Mouse (Mus musculus) CH12.LX (cell line): Measurements from ENCODE around the gene Immp2l.

Experiments used
- CTCF ChIP-seq, 2 experiments: IDR thresholded peaks in 1 of 2; conservative IDR thresholded peaks in 1 of 2; 2 replicates each; pipeline ENCODE4 v1.5.1; 2011 to 2012; ENCODE audit warnings: low read depth in 2 of 2, low read length in 2 of 2, improper control_type of control experiment in 1 of 2, inconsistent platforms in 1 of 2, mild to moderate bottlenecking in 1 of 2, moderate library complexity in 1 of 2
- EP300 ChIP-seq: IDR thresholded peaks from 2 replicates; pipeline ENCODE4 v1.6.1; 2011; ENCODE audit warnings: low read length, improper control_type of control experiment
- HCFC1 ChIP-seq: IDR thresholded peaks from 2 replicates; pipeline ENCODE4 v1.6.1; 2012; ENCODE audit warnings: low read depth, mild to moderate bottlenecking, inconsistent platforms, low read length, improper control_type of control experiment
- MAX ChIP-seq: IDR thresholded peaks from 2 replicates; pipeline ENCODE4 v1.6.1; 2011; ENCODE audit warnings: low read length, improper control_type of control experiment
- MXI1 ChIP-seq: IDR thresholded peaks from 2 replicates; pipeline ENCODE4 v1.6.1; 2011; ENCODE audit warnings: mild to moderate bottlenecking, low read depth, low read length, improper control_type of control experiment
- PAX5 ChIP-seq: IDR thresholded peaks from 2 replicates; pipeline ENCODE4 v1.6.1; 2012; ENCODE audit warnings: low read length, inconsistent platforms, mixed read lengths
- POLR2A ChIP-seq: IDR thresholded peaks from 2 replicates; pipeline ENCODE4 v1.6.1; 2011; ENCODE audit warnings: low read depth, mild to moderate bottlenecking, improper control_type of control experiment, low read length

DNA sequence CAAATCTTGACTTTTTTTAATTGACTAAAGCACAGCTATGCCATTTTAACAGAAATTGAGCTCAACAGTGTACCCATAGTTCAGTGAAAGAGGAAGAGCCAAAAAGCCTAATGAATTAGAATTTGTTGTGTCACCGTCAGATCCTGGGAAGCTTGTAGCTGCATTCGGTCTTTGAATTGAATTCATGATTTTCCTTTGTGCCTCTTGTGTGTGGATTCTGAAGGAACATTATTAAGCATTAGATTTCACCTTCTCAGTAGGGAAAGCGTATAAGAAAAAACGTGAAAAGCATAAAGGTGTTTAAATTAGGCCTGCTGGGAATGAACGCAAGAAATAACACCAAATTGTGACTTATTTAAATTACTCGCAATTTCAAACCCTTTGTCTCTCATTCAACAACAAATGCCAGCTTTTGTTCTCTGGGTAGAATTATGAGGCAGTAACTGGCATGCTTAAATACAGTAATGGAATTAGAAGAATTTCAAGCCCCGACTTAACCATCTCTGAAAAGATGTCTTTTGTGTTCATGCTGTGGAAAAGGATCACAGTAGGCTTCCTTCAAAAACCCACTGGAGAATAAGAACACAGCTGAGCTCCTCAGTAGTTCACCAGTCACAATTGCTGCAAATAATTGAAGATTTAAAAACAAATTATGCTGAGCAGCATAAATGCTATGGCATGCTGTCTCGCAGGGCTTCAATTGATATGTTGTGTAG, 626.1 kb downstream of the Immp2l start:
- TF ChIP-seq CTCF (conservative IDR thresholded peaks at IDR 0.05 in 1 of 2, IDR thresholded peaks at IDR 0.05 in 1 of 2; ENCODE audit: low read depth in 2 of 2, low read length in 2 of 2) (no peak), POLR2A (no peak), EP300 (no peak), MAX (no peak), HCFC1 (no peak), MXI1 (no peak), PAX5 (no peak)
